Mouse (Mus musculus): ENCODE results near the gene Rbl2. TPM values are rescaled to one million over a fixed set of nuclear protein-coding genes. Genes with fewer than 3 reads are reported as not detected.

Rbl2 gene
- polyA plus RNA-seq, 1 experiment = 29.3 TPM

DNA sequence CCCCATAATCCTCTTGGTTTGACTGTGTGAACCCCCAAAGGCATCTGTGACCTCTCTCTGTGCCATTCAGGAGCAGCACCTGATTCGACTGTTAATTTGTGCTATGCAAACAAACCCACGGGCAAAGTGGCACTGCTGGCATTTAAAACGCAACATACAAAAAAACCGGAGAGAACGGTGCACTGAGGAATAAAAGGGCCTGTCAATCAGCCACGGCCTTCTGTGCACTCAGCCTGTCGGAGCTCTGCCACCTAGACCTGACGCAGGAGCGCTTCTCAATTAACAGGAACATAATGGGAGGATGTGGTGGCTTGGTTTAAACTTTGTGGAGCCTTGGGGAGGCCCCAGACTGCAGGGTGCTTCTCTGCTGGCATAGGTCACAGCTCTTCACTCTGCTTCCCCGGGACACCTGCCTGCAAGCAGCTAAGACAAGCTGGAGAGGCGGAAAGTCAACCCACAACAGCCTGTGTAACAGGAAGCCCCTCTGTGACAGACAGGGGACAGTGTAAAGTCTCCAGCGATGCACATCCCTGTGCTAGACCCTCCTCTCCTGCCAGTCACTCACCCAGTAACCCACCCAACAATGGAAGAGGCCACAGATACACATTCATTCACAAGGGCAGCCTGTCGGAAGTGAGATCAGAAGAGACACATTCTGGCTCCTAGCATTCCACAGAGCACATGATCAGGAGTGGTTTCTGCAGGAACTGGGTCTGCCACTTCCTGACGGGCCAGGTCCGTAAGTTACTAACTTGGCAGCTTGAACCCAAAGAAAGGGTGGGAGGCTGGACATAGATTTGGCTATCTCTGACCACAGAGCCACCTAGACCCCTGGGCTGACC is 90.3 kb downstream of the Rbl2 start:
- DNase-seq (ENCODE audit: low spot score) = no peak

DNA sequence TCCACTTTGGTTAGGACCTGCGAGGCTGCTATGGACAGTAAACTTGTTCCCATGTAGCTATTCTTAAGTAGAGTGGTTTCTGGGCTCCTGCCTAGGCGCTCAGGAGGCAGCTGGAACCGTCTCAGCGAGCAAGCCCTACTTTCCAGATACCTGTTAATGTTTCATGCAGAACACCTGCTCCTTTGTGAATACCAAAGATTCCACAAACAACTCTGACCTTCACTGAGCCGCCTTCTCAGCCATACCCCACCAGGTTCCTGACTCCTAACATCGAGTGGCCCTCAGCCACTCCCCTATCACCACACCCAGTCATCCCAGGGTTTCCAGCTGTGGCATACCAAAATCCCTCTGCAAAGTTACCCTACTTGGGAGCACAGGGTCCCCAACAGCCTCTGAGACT is 100.3 kb downstream of the Rbl2 start:
- no peak for DNase-seq (ENCODE audit: low spot score)

DNA sequence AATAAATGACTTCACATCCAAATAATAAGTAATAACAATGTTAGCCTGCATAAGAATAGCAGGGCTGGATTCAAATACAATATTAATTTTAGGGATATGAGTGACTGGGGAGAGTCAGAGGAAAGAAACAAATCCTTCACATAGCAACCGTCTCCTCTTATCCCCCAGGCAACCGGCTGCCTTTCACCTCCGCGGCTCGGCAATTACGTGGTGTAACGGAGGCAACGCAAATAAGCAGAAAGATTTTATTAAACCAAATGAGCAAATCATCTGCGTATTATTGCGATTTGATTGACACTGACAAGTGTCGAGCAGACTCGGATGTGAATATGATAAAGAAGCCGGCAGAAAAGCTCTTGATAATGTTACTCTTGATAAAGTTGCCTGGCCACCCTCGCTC is 101.1 kb downstream of the Rbl2 start:
- no peak for DNase-seq (ENCODE audit: low spot score)

DNA sequence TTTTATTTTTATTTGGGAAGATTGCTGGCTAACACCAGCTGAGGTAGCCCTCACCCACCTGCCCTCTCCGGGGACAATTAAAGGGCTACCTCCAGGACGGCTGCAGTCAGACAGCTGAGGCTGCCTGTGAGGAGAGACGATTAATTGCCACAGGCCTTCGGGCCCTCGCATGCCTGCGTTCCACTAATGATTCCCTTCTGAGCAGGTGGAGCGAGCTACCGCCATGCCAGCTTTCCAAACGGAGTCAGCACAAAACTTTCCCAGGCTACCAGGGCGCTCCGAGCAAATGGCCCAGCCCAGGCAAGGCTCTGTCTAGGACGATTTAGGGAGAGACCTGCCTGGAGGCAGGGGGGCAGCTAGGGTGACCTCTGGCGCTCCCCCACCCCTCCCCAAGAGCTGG is 101.7 kb downstream of the Rbl2 start:
- no peak for DNase-seq (ENCODE audit: low spot score)

Other genes with a start within 250 kb of the Rbl2 start
- gene Chd9, start 241.7 kb upstream of the Rbl2 start, polyA plus RNA-seq (2012; rRNA removed) = 125 and 145 TPM in 2 replicates
- gene Aktip, start 129.9 kb downstream of the Rbl2 start, polyA plus RNA-seq (2012; rRNA removed) = 79.8 and 88.9 TPM in 2 replicates
- gene Rpgrip1l, start 243.2 kb downstream of the Rbl2 start, polyA plus RNA-seq (2012; rRNA removed) = 4.2 and 5.3 TPM in 2 replicates
- gene Fto, start 243.5 kb downstream of the Rbl2 start, polyA plus RNA-seq (2012; rRNA removed) = 56.0 and 63.4 TPM in 2 replicates